Mouse (Mus musculus): Measurements from ENCODE around the gene Dkkl1.

- TF ChIP-seq CTCF (IDR thresholded peaks at IDR 0.05; ENCODE audit: extremely low read depth, insufficient read depth, insufficient read length, insufficient replicate concordance) (no peak), POLR2A (IDR thresholded peaks at IDR 0.05; ENCODE audit: low read depth, low read length) (no peak)
These were observed 3.9 kb upstream of the Dkkl1 start, which contains the start of gene Tead2 for GRCm38 (mm10) chr7:45215673-45216441.
